Mouse (Mus musculus) liver, postnatal 0 days (tissue): ENCODE data around the gene Aldh3a2. TPM values are rescaled to one million over a fixed set of nuclear protein-coding genes. Genes with fewer than 3 reads are reported as not detected.
"Not testable (repeated sequence)": the region's sequence is repeated elsewhere in the genome, so short reads cannot be mapped to it uniquely, and the experiment has no call there.

ENCODE experiments used
- ATAC-seq: fragments of 200-750 bp; cut with Nextera tagmentation; 2 replicates; pipeline ENCODE4 v1.8.0; 2017; ENCODE audit warnings: mild to moderate bottlenecking, moderate library complexity
- DNase-seq: peaks from one replicate; pipeline ENCODE4 v3.0.0-alpha.2; 2016
- H3K27ac ChIP-seq: fragments of 300-500 bp; sonication (generic); 2 replicates; pipeline ENCODE4 v1.5.1; 2014; ENCODE audit warnings: antibody characterized with exemption, moderate library complexity, mild to moderate bottlenecking, low read depth
- H3K27me3 ChIP-seq: fragments of 300-500 bp; sonication (generic); 2 replicates; pipeline ENCODE4 v1.6.1; 2014; ENCODE audit warnings: low read length, control low read depth, mixed read lengths; ENCODE audit not compliant: insufficient read depth
- H3K36me3 ChIP-seq: fragments of 300-500 bp; sonication (generic); replicated peaks from 2 replicates; pipeline ENCODE4 v1.6.1; 2014; ENCODE audit warnings: mild to moderate bottlenecking, control low read depth, low read length, moderate library complexity, mixed read lengths; ENCODE audit not compliant: insufficient read depth
- H3K4me1 ChIP-seq: fragments of 300-500 bp; sonication (generic); 2 replicates; pipeline ENCODE4 v1.6.1; 2014; ENCODE audit warnings: antibody characterized with exemption, mild to moderate bottlenecking, control low read depth; ENCODE audit not compliant: insufficient read depth
- H3K4me2 ChIP-seq: fragments of 300-500 bp; sonication (generic); 2 replicates; pipeline ENCODE4 v1.6.1; 2014; ENCODE audit warnings: low read depth, mild to moderate bottlenecking, low read length, moderate library complexity, mixed read lengths
- H3K4me3 ChIP-seq: fragments of 300-500 bp; sonication (generic); 2 replicates; pipeline ENCODE4 v1.5.1; 2014; ENCODE audit warnings: low read depth, low read length
- H3K9ac ChIP-seq: fragments of 300-500 bp; sonication (generic); replicated peaks from 2 replicates; pipeline ENCODE4 v1.6.1; 2014; ENCODE audit warnings: mild to moderate bottlenecking, moderate library complexity
- H3K9me3 ChIP-seq: fragments of 300-500 bp; sonication (generic); 2 replicates; pipeline ENCODE4 v1.6.1; 2016; ENCODE audit warnings: mild to moderate bottlenecking, control low read depth, low read length, mixed read lengths
- CTCF ChIP-seq: sonication (generic); IDR thresholded peaks from 2 replicates; pipeline ENCODE4 v1.5.1; 2016; ENCODE audit warnings: antibody characterized with exemption, low read depth
- EP300 ChIP-seq: IDR thresholded peaks from 2 replicates; pipeline ENCODE4 v1.6.1; 2016; ENCODE audit warnings: antibody characterized with exemption, low read depth, mild to moderate bottlenecking
- WGBS: fragments of 180-500 bp; shearing (Covaris S2); extraction: QIAGEN DNeasy Blood & Tissue Kit; methylation state at CpG from one replicate; pipeline ENCODE4 v1.1.7; 2014; ENCODE audit not compliant: insufficient replicate concordance; 5-methylcytosine and 5-hydroxymethylcytosine counted together
- polyA plus RNA-seq: library from polyadenylated mRNA; unstranded; fragments of >200 nt; fragmentation: Nextera tagmentation; extraction: Ambion mirVana; gene quantifications from 2 replicates; pipeline ENCODE4 v1.2.1, GENCODE M21; 2015

Gene Aldh3a2
- 89.8 and 93.3 TPM in 2 replicates for polyA plus RNA-seq

GRCm38 (mm10) chr11:61266551-61267533 lies at the start of gene Aldh3a2:
Gene Aldh3a2, minus strand, starts transcription at chr11:61267464.
- TF ChIP-seq EP300: no peak; the same call in 1 of the 2 replicates
- no peak for TF ChIP-seq CTCF
- ATAC-seq (peak; percentile 93), DNase-seq (peak; percentile 97)
- Histone ChIP-seq H3K9ac (peak within 1 kb of the TSS; percentile 79), H3K27me3 (no peaks in the 10 kb centered on the region), H3K4me3 (peak within 1 kb of the TSS; percentile 70), H3K9me3 (no peaks in the 10 kb centered on the region), H3K36me3 (peaks cover 26% of the 10 kb centered on the region), H3K27ac (peak within 1 kb of the TSS; percentile 96), H3K4me1 (peaks cover 37% of the 10 kb centered on the region), H3K4me2 (peak within 1 kb of the TSS; percentile 91)
- under 1% methylated on average over 52 of the region's 58 CpGs for WGBS

GRCm38 (mm10) chr11:61316864-61317263 lies 49.6 kb upstream of the Aldh3a2 start:
- no peaks in the 10 kb centered on the region for H3K9me3 ChIP-seq
- no peak overlapping the region for H3K27ac ChIP-seq
- no peak overlapping the region for H3K4me3 ChIP-seq
- DNase-seq (no peak), ATAC-seq (no peak)
- 49% methylated on average over 2 of the region's 2 CpGs for WGBS
- no peak overlapping the region for H3K9ac ChIP-seq
- peaks cover 6% of the 10 kb centered on the region; the same call in 1 of the 2 replicates for H3K4me1 ChIP-seq
- H3K4me2 ChIP-seq: no peak overlapping the region
- TF ChIP-seq EP300 (no peak), CTCF (no peak)
- H3K36me3 ChIP-seq: no peaks in the 10 kb centered on the region
- no peaks in the 10 kb centered on the region for H3K27me3 ChIP-seq

- no peaks in the 10 kb centered on the region for H3K27me3 ChIP-seq
- WGBS: 39% methylated on average over 7 of the region's 7 CpGs
Measured at GRCm38 (mm10) chr11:61310321-61310720, 43.1 kb upstream of the Aldh3a2 start.

GRCm38 (mm10) chr11:61309831-61310230 lies 42.6 kb upstream of the Aldh3a2 start:
- Histone ChIP-seq H3K27me3 (no peaks in the 10 kb centered on the region), H3K9me3 (no peaks in the 10 kb centered on the region), H3K4me2 (no peak overlapping the region), H3K4me3 (no peak overlapping the region), H3K9ac (no peak overlapping the region), H3K36me3 (no peaks in the 10 kb centered on the region), H3K4me1 (peaks cover 3% of the 10 kb centered on the region), H3K27ac (no peak overlapping the region)
- ATAC-seq (peak; percentile 55), DNase-seq (peak; percentile 33)
- WGBS: 50% methylated on average over 12 of the region's 12 CpGs
- TF ChIP-seq EP300 (no peak), CTCF (no peak)

More at GRCm38 (mm10) chr11:61310321-61310720, 43.1 kb upstream of the Aldh3a2 start:
- Histone ChIP-seq H3K27ac (no peak overlapping the region), H3K4me1 (peaks cover 3% of the 10 kb centered on the region), H3K4me2 (no peak overlapping the region), H3K36me3 (no peaks in the 10 kb centered on the region), H3K9ac (no peak overlapping the region), H3K4me3 (no peak overlapping the region), H3K9me3 (no peaks in the 10 kb centered on the region)
- ATAC-seq (no peak), DNase-seq (no peak)
- TF ChIP-seq CTCF (no peak), EP300 (no peak)

GRCm38 (mm10) chr11:61307795-61308194 lies 40.5 kb upstream of the Aldh3a2 start:
- Histone ChIP-seq H3K36me3 (no peaks in the 10 kb centered on the region), H3K4me3 (no peak overlapping the region), H3K9ac (no peak overlapping the region), H3K27me3 (no peaks in the 10 kb centered on the region), H3K27ac (no peak overlapping the region), H3K4me2 (no peak overlapping the region), H3K4me1 (peaks cover 3% of the 10 kb centered on the region), H3K9me3 (no peaks in the 10 kb centered on the region)
- DNase-seq: no peak
- 38% methylated on average over 7 of the region's 7 CpGs for WGBS
- 0 out of 2 replicates have a peak, but pooled peaks have one; percentile 57 for ATAC-seq
- no peak for TF ChIP-seq CTCF
- TF ChIP-seq EP300: no peak

- Histone ChIP-seq H3K9ac (no peak overlapping the region), H3K9me3 (no peaks in the 10 kb centered on the region), H3K27ac (no peak overlapping the region), H3K27me3 (no peaks in the 10 kb centered on the region), H3K36me3 (no peaks in the 10 kb centered on the region), H3K4me2 (no peak overlapping the region), H3K4me1 (peaks cover 3% of the 10 kb centered on the region), H3K4me3 (no peak overlapping the region)
- WGBS: 58% methylated on average over 4 of the region's 4 CpGs
- ATAC-seq (no peak), DNase-seq (peak; percentile 45)
- TF ChIP-seq EP300 (no peak), CTCF (peak; percentile 70)
Measured at GRCm38 (mm10) chr11:61305377-61305776, 38.1 kb upstream of the Aldh3a2 start.

GRCm38 (mm10) chr11:61304535-61304934 lies 37.3 kb upstream of the Aldh3a2 start:
- H3K27me3 ChIP-seq, H3K9ac ChIP-seq, ATAC-seq, H3K4me2 ChIP-seq, H3K4me1 ChIP-seq, H3K27ac ChIP-seq, H3K36me3 ChIP-seq, DNase-seq, H3K9me3 ChIP-seq, H3K4me3 ChIP-seq: not testable (repeated sequence)
- 91% methylated on average over 6 of the region's 10 CpGs for WGBS
